ENCODE assay signal across 8 mouse cellular contexts in genomic region chr8:45627246-45628241, GRCm38 (mm10).
DNase-seq lines count a peak whose midpoint lies in the region; ATAC-seq and TF ChIP-seq lines count a peak whose summit lies in the region.

No protein-coding gene starts in this region.

- no peak for TF ChIP-seq CTCF in gastrocnemius, adult 2 months (IDR thresholded peaks at IDR 0.05)

- no peaks in the 10 kb centered on the region for H3K4me1 ChIP-seq in kidney, embryonic 14.5 days (ENCODE audit: control insufficient read depth, insufficient read depth, low read length)
- peaks cover 7% of the 10 kb centered on the region for H3K4me1 ChIP-seq in limb, embryonic 13.5 days
- H3K4me1 ChIP-seq in midbrain, embryonic 16.5 days (ENCODE audit: control insufficient read depth, insufficient read depth, low read length) = peaks cover 27% of the 10 kb centered on the region
- H3K4me1 ChIP-seq in stomach, embryonic 15.5 days = no peaks in the 10 kb centered on the region; the same call in 1 of the 2 replicates

- peak; percentile 37 for DNase-seq in gastrocnemius, adult 2 months
- DNase-seq in gastrocnemius, postnatal 14 days = no peak
- peak; percentile 94 for DNase-seq in embryo, embryonic 10 days (ENCODE audit: low spot score)
- peak; percentile 34 to 50 for DNase-seq in heart, adult 9 months (ENCODE audit: low spot score in 2 of 2)

- H3K27me3 ChIP-seq in kidney, embryonic 14.5 days (ENCODE audit: control insufficient read depth, insufficient read depth, low read length) = no peaks in the 10 kb centered on the region
- H3K27me3 ChIP-seq in limb, embryonic 13.5 days = no peaks in the 10 kb centered on the region
- H3K27me3 ChIP-seq in midbrain, embryonic 16.5 days (ENCODE audit: control insufficient read depth, insufficient read depth, low read depth, low read length) = no peaks in the 10 kb centered on the region
- no peaks in the 10 kb centered on the region for H3K27me3 ChIP-seq in stomach, embryonic 15.5 days (replicated peaks)

- under 1% methylated on average over 28 of the region's 28 CpGs for WGBS in kidney, embryonic 14.5 days
- 1% methylated on average over 28 of the region's 28 CpGs for WGBS in limb, embryonic 13.5 days
- under 1% methylated on average over 28 of the region's 28 CpGs for WGBS in midbrain, embryonic 16.5 days
- WGBS in stomach, embryonic 15.5 days = under 1% methylated on average over 28 of the region's 28 CpGs

- H3K27ac ChIP-seq in gastrocnemius, adult 2 months = 0 out of 2 replicates have a peak overlapping the region, but pooled peaks have one; percentile 10
- peak overlapping the region; percentile 90 for H3K27ac ChIP-seq in kidney, embryonic 14.5 days (ENCODE audit: low read depth, low read length)
- H3K27ac ChIP-seq in limb, embryonic 13.5 days = peak overlapping the region; percentile 88
- peak overlapping the region; percentile 99 for H3K27ac ChIP-seq in midbrain, embryonic 16.5 days (ENCODE audit: low read length)
- H3K27ac ChIP-seq in stomach, embryonic 15.5 days = peak overlapping the region; percentile 88

- peak overlapping the region; percentile 55 for H3K4me2 ChIP-seq in kidney, embryonic 14.5 days (replicated peaks; ENCODE audit: low read depth, low read length)
- H3K4me2 ChIP-seq in limb, embryonic 13.5 days (replicated peaks) = peak overlapping the region; percentile 89
- H3K4me2 ChIP-seq in midbrain, embryonic 16.5 days (ENCODE audit: low read length) = peak overlapping the region; percentile 81
- peak overlapping the region; percentile 88 for H3K4me2 ChIP-seq in stomach, embryonic 15.5 days

- ATAC-seq in kidney, embryonic 14.5 days (ENCODE audit: low FRiP score, low TSS enrichment) = peak; percentile 97
- peak; percentile 92 for ATAC-seq in limb, embryonic 13.5 days (ENCODE audit: low FRiP score, low read depth)
- peak; percentile 97 for ATAC-seq in midbrain, embryonic 16.5 days
- ATAC-seq in stomach, embryonic 15.5 days (ENCODE audit: insufficient read depth, low FRiP score, low read depth) = peak; percentile 85

- no peaks in the 10 kb centered on the region for H3K9me3 ChIP-seq in kidney, embryonic 14.5 days (ENCODE audit: control insufficient read depth, low read length)
- no peaks in the 10 kb centered on the region for H3K9me3 ChIP-seq in limb, embryonic 13.5 days
- no peaks in the 10 kb centered on the region for H3K9me3 ChIP-seq in midbrain, embryonic 16.5 days (replicated peaks; ENCODE audit: control insufficient read depth, low read length, poor library complexity, severe bottlenecking)
- H3K9me3 ChIP-seq in stomach, embryonic 15.5 days = no peaks in the 10 kb centered on the region

- peak overlapping the region; percentile 78 for H3K4me3 ChIP-seq in gastrocnemius, adult 2 months
- H3K4me3 ChIP-seq in kidney, embryonic 14.5 days (ENCODE audit: low read length) = peak overlapping the region; percentile 54
- peak overlapping the region; percentile 60 for H3K4me3 ChIP-seq in limb, embryonic 13.5 days
- H3K4me3 ChIP-seq in midbrain, embryonic 16.5 days (ENCODE audit: low read depth, low read length) = peak overlapping the region; percentile 77
- H3K4me3 ChIP-seq in stomach, embryonic 15.5 days (replicated peaks) = peak overlapping the region; percentile 58

- no peaks in the 10 kb centered on the region for H3K36me3 ChIP-seq in kidney, embryonic 14.5 days (ENCODE audit: control insufficient read depth, insufficient read depth, low read length)
- H3K36me3 ChIP-seq in limb, embryonic 13.5 days = no peaks in the 10 kb centered on the region
- H3K36me3 ChIP-seq in midbrain, embryonic 16.5 days (ENCODE audit: control insufficient read depth, insufficient read depth, low read length) = no peaks in the 10 kb centered on the region
- no peaks in the 10 kb centered on the region for H3K36me3 ChIP-seq in stomach, embryonic 15.5 days

- peak overlapping the region; percentile 57 for H3K9ac ChIP-seq in kidney, embryonic 14.5 days (ENCODE audit: low read depth, low read length)
- peak overlapping the region; percentile 78 for H3K9ac ChIP-seq in limb, embryonic 13.5 days
- H3K9ac ChIP-seq in midbrain, embryonic 16.5 days (ENCODE audit: low read depth, low read length) = peak overlapping the region; percentile 87
- peak overlapping the region; percentile 45; the same call in 1 of the 2 replicates for H3K9ac ChIP-seq in stomach, embryonic 15.5 days

- intact Hi-C loops in gastrocnemius, adult 2 months (cut with DNase I) = no loop called here
- intact Hi-C loops in gastrocnemius, postnatal 14 days (cut with DNase I; ENCODE audit: low total_unique reads) = no loop called here

Comparison
In these comparisons a context has a peak if more than half of its experiments do, and no peak if none do; other contexts are left out.
1. H3K27ac ChIP-seq: peak in every context shown above with its lines; median percentile 99 in midbrain, embryonic 16.5 days; 90 in kidney, embryonic 14.5 days; 88 in limb, embryonic 13.5 days; 88 in stomach, embryonic 15.5 days; 10 in gastrocnemius, adult 2 months.